Mouse (Mus musculus) liver, embryonic 18 days (tissue): ENCODE measurements around the gene Abr. TPM values are rescaled to one million over a fixed set of nuclear protein-coding genes. Genes with fewer than 3 reads are reported as not detected.

ENCODE experiments used
- polyA plus RNA-seq: library from polyadenylated mRNA; depleted of rRNA; stranded (reverse); fragments of >200 nt; gene quantifications from 2 replicates; pipeline ENCODE4 v1.2.3, GENCODE M21; 2012; rRNA removed

Gene Abr
- 5.4 and 6.6 TPM in 2 replicates for polyA plus RNA-seq

GRCm38 (mm10) chr11:76622152-76622565 is at the start of gene Abr:
TSS of gene Abr (minus strand) at chr11:76622314.

DNA sequence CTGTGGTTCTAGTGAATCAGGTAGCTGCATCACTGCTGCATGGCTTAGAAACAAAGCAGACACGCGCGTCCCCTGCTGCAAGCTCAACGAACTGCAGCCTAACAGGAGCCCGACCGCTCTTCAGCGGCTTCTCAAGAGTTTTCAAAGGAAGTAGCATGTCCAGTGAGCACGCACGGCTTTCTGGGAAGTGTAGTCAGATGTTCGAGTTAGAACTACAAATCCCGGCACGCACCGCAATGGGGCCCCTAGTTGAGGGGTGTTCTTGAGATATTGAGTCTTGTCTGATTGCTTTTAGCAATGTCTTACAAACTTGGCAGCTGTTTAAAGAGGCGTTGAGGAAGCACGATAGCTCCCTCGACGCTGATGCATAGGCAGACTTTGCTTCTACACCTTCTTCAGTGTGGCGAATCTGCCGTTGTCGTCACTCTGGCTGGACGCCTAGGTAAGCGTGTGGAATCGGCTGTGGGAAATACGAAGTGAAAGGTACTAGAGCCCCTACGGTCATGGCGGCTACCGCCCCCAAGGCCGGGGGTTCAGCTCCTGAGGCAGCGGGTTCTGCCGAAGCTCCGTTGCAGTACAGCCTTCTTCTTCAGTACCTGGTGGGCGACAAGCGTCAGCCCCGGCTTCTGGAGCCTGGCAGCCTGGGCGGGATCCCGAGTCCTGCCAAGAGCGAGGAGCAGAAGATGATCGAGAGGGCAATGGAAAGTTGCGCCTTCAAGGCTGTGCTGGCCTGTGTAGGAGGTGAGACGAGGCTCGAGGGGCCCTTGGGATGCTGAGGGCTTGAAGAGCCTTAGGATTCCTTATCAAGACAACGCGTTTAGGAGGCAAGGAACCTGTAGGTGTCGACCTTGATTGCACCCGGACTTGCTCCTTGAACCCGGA is 215.2 kb downstream of the Abr start, which contains the start of gene Timm22:
TSS of gene Timm22 (plus strand) at position 251 of the 882 bp plus-strand sequence.

DNA sequence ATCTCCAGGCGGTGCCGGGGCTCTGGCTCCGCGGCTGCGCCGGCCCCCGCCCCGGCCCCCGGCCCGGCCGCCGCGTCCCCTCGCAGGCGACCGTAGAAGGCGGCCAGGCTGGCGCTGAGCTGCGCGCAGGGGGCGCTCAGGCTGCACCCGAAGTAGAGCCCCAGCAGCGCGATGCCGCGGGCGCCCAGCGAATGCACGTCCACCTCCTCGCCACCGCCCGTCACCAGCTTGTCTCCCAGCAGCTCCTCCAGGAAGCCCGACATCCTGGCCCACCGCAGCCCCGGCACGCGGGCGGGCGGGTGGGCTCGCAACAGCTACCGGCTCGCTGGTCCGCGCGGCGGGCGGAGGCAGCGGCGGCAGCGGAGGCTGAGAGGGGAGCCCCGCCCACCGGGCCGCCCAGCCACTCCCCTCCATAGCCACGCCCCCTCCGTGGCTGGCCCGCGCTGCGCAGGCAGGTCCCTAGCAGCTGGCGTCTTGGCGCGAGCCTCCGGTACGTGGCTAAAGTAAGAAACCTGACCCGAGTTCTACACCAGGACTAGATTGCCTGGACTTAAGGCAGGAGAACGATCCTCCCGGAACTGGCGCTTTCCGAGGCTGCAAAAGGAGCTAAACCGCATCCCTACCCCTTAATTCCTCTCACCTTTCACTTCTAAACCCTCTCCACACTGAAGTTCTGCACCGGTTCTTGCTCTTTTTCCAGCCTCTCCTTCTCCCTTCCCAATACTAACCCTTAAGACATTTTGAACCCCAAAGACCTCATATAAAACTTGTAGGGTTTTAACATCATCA is 223.1 kb downstream of the Abr start, which contains the start of gene Nxn:
TSS of gene Nxn (minus strand) at position 343 of the 789 bp plus-strand sequence.

Other genes with a start within 250 kb of the Abr start
- 2.6 TPM in 2 replicates for gene Nxn, start 223.2 kb downstream of the Abr start, polyA plus RNA-seq
- 8.6 and 9.3 TPM in 2 replicates for gene Timm22, start 215.4 kb downstream of the Abr start, polyA plus RNA-seq
- gene Bhlha9, start 50.2 kb upstream of the Abr start, polyA plus RNA-seq, result 0.02 TPM in 1 of 2 replicates, not detected in the other
- 0.01 and 0.02 TPM in 2 replicates for gene Trarg1, start 57.5 kb upstream of the Abr start, polyA plus RNA-seq
- 8.6 and 9.7 TPM in 2 replicates for gene Gosr1, start 141.3 kb upstream of the Abr start, polyA plus RNA-seq
- gene Cpd, start 224.7 kb upstream of the Abr start, polyA plus RNA-seq, result 5.7 and 7.1 TPM in 2 replicates